Mouse (Mus musculus) thymus, adult 2 months (tissue): Measurements from ENCODE around the gene Ttn. TPM values are rescaled to one million over a fixed set of nuclear protein-coding genes. Genes with fewer than 3 reads are reported as not detected.

Source experiments
- DNase-seq: peaks from one replicate; pipeline ENCODE4 v3.0.0; 2021
- H3K27ac ChIP-seq: fragments of 200-500 bp; 2 replicates; pipeline ENCODE4 v1.5.1; 2012; ENCODE audit warnings: low read length, control low read depth; ENCODE audit not compliant: control insufficient read depth, insufficient read depth
- H3K27me3 ChIP-seq: fragments of 200-500 bp; 2 replicates; pipeline ENCODE4 v1.6.1; 2012; ENCODE audit warnings: mild to moderate bottlenecking, low read length, moderate library complexity, mixed read lengths; ENCODE audit not compliant: control insufficient read depth, insufficient read depth
- H3K36me3 ChIP-seq: fragments of 200-500 bp; 2 replicates; pipeline ENCODE4 v1.6.1; 2012; ENCODE audit warnings: mild to moderate bottlenecking, low read length, moderate library complexity; ENCODE audit not compliant: control insufficient read depth, insufficient read depth
- H3K4me1 ChIP-seq: fragments of 200-500 bp; replicated peaks from 2 replicates; pipeline ENCODE4 v1.6.1; 2012; ENCODE audit warnings: low read length; ENCODE audit not compliant: control insufficient read depth, insufficient read depth
- H3K4me3 ChIP-seq: fragments of 200-500 bp; 2 replicates; pipeline ENCODE4 v1.5.1; 2012; ENCODE audit warnings: mild to moderate bottlenecking, low read length, control low read depth, moderate library complexity; ENCODE audit not compliant: control insufficient read depth, insufficient read depth
- CTCF ChIP-seq: fragments of 200-500 bp; IDR thresholded peaks from 2 replicates; pipeline ENCODE4 v1.5.1; 2012; ENCODE audit warnings: mild to moderate bottlenecking, control low read depth, low read length, moderate library complexity, borderline replicate concordance; ENCODE audit not compliant: control insufficient read depth, poor library complexity, insufficient read depth; ENCODE audit errors: extremely low read depth
- POLR2A ChIP-seq: fragments of 200-500 bp; IDR thresholded peaks from 2 replicates; pipeline ENCODE4 v1.6.1; 2012; ENCODE audit warnings: mild to moderate bottlenecking, low read length, control low read depth, moderate library complexity; ENCODE audit not compliant: control insufficient read depth, poor library complexity, insufficient read depth; ENCODE audit errors: extremely low read depth
- WGBS: fragments of 180-500 bp; shearing (Covaris S2); methylation state at CpG from one replicate; pipeline ENCODE4 v1.1.7; 2018; 5-methylcytosine and 5-hydroxymethylcytosine counted together
- polyA plus RNA-seq: library from polyadenylated mRNA; depleted of rRNA; stranded (reverse); fragments of >200 nt; gene quantifications from 2 replicates; pipeline ENCODE4 v1.2.3, GENCODE M21; 2012

Gene Ttn
- polyA plus RNA-seq, 1 experiment = 2.9 TPM

DNA sequence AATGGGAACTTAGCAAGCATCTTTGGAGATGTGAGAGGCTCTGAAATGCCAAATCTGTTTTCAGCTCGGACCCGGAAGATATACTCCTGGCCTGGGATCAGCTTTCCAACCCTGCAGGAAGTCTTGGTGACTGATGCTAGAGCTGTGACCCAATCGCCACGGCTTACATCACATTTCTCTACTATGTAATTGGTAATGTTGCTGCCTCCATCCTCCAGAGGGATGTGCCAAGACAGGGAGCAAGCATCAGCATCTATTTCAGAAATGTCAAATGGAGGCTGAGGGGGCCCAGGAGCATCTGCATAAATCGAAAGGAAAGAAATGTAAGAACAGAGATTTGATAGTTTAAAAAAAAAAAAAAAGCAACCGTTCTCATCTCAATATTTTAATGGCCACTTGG lies 220.2 kb downstream of the Ttn start:
- H3K36me3 ChIP-seq = no peaks in the 10 kb centered on the region

DNA sequence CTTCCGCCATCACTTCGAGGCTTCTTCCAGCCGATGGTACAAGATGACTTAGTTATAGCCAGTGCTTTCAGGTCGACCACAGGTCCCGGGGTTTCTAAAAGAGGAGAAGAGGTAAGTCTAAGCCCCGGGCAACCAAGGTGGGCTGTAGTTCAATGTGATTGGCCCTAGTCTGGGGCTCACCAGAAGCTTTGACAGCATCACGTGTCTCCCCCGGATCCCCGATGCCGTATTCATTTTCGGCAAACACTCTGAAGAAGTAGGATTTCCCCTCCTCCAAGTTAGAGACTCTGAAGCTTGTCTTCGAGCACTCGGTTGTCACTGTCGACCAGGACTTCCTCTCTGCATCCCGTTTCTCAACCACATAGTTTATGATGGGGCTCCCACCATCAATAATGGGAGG lies 225.9 kb downstream of the Ttn start:
- WGBS = 94% methylated on average over 15 of the region's 15 CpGs
- no peaks in the 10 kb centered on the region for H3K4me1 ChIP-seq
- no peak overlapping the region for H3K27ac ChIP-seq
- TF ChIP-seq CTCF (no peak), POLR2A (no peak)
- H3K27me3 ChIP-seq = no peaks in the 10 kb centered on the region
- H3K4me3 ChIP-seq = no peak overlapping the region
- no peak for DNase-seq
- H3K36me3 ChIP-seq = no peaks in the 10 kb centered on the region

More for the DNA sequence above, 220.2 kb downstream of the Ttn start:
- no peaks in the 10 kb centered on the region for H3K27me3 ChIP-seq
- DNase-seq = no peak
- over 99% methylated on average over 6 of the region's 6 CpGs for WGBS
- H3K4me1 ChIP-seq = no peaks in the 10 kb centered on the region
- TF ChIP-seq POLR2A = no peak
- no peak for TF ChIP-seq CTCF
- no peak overlapping the region for H3K4me3 ChIP-seq
- H3K27ac ChIP-seq = no peak overlapping the region

- 93% methylated on average over 6 of the region's 6 CpGs for WGBS
- Histone ChIP-seq H3K27ac (no peak overlapping the region), H3K27me3 (no peaks in the 10 kb centered on the region), H3K36me3 (no peaks in the 10 kb centered on the region), H3K4me1 (no peaks in the 10 kb centered on the region), H3K4me3 (no peak overlapping the region)
- DNase-seq = no peak
- TF ChIP-seq POLR2A (no peak), CTCF (no peak)
Observed at GRCm38 (mm10) chr2:76751993-76752392, 230.4 kb downstream of the Ttn start.

- TF ChIP-seq CTCF = no peak
- no peak for TF ChIP-seq POLR2A
- H3K4me3 ChIP-seq = no peak overlapping the region
- H3K4me1 ChIP-seq = no peaks in the 10 kb centered on the region
- no peak overlapping the region for H3K27ac ChIP-seq
- no peak for DNase-seq
- H3K27me3 ChIP-seq = no peaks in the 10 kb centered on the region
- 97% methylated on average over 21 of the region's 21 CpGs for WGBS
- no peaks in the 10 kb centered on the region for H3K36me3 ChIP-seq
Observed at GRCm38 (mm10) chr2:76749341-76750110, 232.8 kb downstream of the Ttn start.

GRCm38 (mm10) chr2:76748696-76749095 lies 233.7 kb downstream of the Ttn start:
- 95% methylated on average over 14 of the region's 14 CpGs for WGBS
- Histone ChIP-seq H3K4me1 (no peaks in the 10 kb centered on the region), H3K27ac (no peak overlapping the region), H3K4me3 (no peak overlapping the region), H3K27me3 (no peaks in the 10 kb centered on the region), H3K36me3 (no peaks in the 10 kb centered on the region)
- DNase-seq = no peak
- TF ChIP-seq POLR2A (no peak), CTCF (no peak)

GRCm38 (mm10) chr2:76719650-76720049 lies 262.7 kb downstream of the Ttn start:
- Histone ChIP-seq H3K27me3 (no peaks in the 10 kb centered on the region), H3K4me1 (no peaks in the 10 kb centered on the region), H3K36me3 (no peaks in the 10 kb centered on the region), H3K4me3 (no peak overlapping the region), H3K27ac (no peak overlapping the region)
- TF ChIP-seq CTCF (no peak), POLR2A (no peak)
- DNase-seq = no peak
- WGBS = 96% methylated on average over 14 of the region's 14 CpGs

- H3K4me3 ChIP-seq = no peak overlapping the region
- H3K27me3 ChIP-seq = no peaks in the 10 kb centered on the region
- H3K4me1 ChIP-seq = no peaks in the 10 kb centered on the region
- WGBS = 85% methylated on average over 8 of the region's 8 CpGs
- TF ChIP-seq POLR2A (no peak), CTCF (no peak)
- no peak for DNase-seq
- no peak overlapping the region for H3K27ac ChIP-seq
- H3K36me3 ChIP-seq = no peaks in the 10 kb centered on the region
Observed at GRCm38 (mm10) chr2:76714984-76715383, 267.4 kb downstream of the Ttn start.
